Mouse (Mus musculus): ENCODE measurements around the gene Apbb1. TPM values are rescaled to one million over a fixed set of nuclear protein-coding genes. Genes with fewer than 3 reads are reported as not detected.

Gene Apbb1
- total RNA-seq, 2 experiments from 2014 or later = 0.56 TPM; not detected in 1

DNA sequence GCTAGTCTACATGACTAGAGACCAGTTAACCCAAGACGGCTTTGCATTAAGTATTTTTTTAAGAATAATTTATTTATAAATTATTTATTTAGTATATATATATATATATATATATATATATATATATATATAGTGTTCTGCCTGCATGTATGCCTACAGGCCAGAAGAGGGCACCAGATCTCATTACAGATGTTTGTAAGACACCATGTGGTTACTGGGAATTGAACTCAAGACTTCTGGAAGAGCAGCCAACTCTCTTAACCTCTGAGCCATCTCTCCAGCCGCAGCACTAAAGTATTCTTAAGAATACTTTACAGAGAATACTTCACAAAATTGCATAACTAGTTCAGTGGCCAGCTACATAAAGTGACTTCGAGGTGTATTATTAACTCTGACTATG is 47.3 kb downstream of the Apbb1 start:
- no peak for ATAC-seq (replicated peaks; ENCODE audit: low FRiP score, low TSS enrichment, poor library complexity, severe bottlenecking)

DNA sequence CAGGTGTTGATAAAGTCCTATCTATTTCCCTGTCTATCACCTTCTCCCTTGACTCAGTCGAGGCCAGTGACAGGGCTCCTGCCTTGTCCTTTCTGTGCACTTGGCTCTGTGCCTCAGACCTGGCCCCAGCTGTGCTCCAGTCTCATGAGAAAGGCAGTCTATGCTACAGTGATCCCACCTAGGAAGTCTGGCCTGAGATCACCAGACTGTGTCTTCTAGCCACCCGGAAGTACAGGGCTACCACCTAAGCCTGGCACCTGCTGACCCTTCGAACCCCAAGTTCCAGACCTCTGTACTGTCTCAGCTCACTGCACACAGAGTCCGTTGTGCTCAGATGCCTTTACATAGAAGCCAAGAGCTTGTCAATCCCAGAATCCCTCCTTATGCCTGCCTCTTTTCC is 53.4 kb downstream of the Apbb1 start:
- no peak; the same call in 1 of the 2 replicates for ATAC-seq (replicated peaks; ENCODE audit: low FRiP score, low TSS enrichment, poor library complexity, severe bottlenecking)

DNA sequence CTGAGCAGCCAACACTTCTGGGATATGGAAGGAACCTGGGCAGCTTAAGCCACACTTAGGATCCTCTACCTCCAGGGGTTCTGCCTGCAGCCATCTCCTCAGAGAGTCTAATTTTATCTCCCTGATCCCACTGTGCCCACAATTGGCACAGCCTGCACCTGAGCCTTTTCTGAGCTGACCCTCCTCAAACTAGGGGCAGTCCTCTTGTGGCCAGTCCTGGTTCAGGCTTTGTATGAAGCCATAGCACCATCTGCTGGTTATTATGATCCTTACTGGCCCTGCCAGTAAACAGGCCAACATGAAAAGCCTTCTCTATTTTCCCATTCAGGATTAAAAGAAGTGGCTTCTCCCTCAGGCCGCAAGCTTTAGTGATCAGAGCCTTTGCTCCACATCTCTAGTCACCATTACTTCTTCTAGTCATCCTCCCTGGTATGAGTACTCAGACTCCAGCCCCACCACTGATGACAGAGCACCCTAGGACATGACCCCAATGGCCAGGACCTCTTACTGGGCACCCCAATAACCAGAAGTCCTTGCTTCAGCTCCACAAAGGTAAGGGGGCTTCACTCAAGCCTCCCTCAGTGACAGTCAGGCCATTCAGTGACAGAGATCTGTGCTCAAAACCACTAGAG is 54.0 kb downstream of the Apbb1 start:
- peak; percentile 75 for ATAC-seq (replicated peaks; ENCODE audit: low FRiP score, low TSS enrichment, poor library complexity, severe bottlenecking)

DNA sequence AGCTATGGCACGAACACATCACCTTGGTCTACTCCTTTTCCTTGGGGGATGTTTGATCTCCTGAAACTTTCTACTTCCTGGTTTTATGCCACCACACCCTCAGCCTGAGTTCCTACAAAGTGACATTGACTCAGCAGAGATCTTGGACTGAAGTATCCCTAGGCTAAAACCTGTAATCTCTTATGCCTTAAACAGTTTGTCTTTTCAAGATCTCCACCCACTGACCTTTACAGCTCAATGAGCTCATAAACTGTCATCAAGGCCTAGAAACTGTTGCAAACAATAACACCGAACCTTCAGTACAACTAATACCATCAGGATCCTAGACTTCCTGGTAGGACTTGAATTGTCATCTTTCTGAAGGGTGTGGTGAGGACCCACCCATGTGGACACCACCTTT is 57.2 kb downstream of the Apbb1 start:
- no peak for ATAC-seq (replicated peaks; ENCODE audit: low FRiP score, low TSS enrichment, poor library complexity, severe bottlenecking)

DNA sequence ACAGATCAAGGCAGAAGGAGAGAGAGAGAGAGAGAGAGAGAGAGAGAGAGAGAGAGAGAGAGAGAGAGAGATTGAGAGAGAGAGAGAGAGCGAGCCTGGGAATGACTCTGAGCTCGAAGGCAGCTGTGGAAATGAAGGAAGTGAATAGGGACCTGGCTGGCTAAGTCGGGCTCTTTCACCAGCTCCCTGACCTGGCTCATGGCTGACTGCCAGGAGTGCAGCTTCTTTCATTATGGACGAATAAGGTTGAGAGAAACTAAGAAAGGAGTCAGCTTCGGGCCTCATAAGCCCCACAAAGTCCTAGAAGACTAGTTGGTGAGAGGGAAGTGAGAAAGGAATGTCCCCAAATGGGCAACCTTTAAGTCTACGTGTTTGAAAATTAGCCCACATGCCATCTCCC is 61.3 kb downstream of the Apbb1 start:
- no peak for ATAC-seq (replicated peaks; ENCODE audit: low FRiP score, low TSS enrichment, poor library complexity, severe bottlenecking)

DNA sequence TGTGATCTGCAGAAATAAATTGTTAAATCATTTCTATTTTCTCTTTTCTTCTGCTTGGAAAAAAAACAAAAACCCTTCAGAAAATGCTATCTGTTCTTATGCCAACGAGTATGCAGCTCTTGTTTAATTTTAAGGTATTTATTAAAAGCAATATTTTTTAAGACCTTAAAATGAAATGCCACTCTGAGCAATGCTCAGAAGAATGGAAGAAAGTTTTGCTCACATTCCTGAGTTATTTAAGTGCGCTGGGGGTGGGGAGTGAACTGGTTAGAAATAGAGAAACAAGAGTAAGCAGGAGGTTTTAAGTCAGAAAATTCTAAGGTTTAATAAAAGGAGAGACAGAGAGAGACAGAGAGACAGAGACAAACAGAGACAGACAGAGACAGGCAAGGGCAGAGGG is 61.7 kb downstream of the Apbb1 start:
- ATAC-seq (replicated peaks; ENCODE audit: low FRiP score, low TSS enrichment, poor library complexity, severe bottlenecking) = no peak

DNA sequence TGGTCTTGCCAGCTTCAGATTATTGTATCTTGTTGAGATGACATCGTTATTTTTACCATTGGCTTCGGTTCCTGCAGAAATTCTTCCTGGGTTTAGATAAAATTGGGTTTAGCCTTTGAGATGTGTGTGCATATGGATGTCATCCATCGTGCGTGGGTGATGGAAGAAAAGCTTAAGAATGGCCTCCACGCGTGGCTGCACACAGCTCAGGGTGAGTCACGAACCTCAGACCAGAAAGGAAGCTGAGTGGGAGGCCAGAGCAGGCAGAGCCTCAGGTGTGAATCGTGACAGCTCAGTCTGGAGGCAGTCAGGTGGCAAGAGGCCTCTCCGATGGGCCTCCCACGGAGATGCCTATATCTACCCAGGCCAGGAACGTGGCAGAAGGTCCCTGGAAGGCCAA is 62.1 kb downstream of the Apbb1 start:
- ATAC-seq (replicated peaks; ENCODE audit: low FRiP score, low TSS enrichment, poor library complexity, severe bottlenecking) = no peak

DNA sequence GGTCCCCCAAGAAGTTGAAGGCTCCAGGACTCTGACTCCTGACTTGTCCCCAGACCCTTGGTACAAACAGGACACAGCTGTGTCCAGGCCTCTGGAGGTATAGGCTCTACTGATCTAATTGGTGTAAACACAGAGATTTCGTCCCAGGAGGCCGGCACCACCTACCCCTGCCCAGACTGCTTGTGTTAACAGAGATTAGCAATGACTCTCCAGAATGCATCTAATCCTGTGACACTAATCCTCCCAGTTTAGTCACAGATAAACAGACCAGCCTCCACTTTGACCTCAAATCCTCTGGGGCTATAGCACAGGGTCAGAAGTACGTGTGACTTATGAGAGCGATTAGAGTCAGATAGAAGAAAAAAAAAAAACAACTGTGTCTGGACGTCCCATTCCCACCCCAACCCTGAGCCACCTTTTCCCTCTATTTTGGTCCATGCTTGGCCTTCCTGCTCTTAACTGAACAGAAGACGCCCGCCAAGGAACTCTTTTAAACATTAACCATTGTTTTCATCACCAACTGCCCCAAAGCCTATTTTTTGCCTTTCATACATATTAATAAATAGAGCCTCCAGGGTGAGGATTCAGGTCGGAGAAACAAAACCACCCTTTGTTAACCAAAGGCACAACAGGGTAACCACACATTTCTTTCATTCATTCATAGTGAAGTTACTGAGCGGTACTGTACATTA is 64.6 kb downstream of the Apbb1 start:
- ATAC-seq (replicated peaks; ENCODE audit: low FRiP score, low TSS enrichment, poor library complexity, severe bottlenecking) = no peak

DNA sequence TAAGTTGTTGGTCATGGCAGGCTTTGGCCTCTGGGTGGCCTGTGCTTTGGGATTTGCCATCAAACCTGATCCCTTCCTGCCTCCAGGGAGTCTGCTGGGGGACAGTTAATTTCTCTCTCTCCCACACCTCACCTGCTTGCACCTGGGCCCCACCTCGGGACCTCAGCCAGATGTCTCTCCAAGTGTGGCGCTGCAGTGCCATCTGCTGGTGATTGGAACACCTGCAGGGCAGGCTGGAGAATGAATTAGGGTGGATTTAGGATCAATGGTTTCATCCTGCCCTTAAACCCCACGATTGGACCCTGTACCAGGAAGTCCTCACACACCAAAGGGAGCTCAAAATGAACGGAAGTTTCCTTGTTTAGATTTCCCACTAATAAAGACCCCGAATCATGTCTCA is 66.3 kb downstream of the Apbb1 start:
- peak; percentile 95 for ATAC-seq (replicated peaks; ENCODE audit: low FRiP score, low TSS enrichment, poor library complexity, severe bottlenecking)

DNA sequence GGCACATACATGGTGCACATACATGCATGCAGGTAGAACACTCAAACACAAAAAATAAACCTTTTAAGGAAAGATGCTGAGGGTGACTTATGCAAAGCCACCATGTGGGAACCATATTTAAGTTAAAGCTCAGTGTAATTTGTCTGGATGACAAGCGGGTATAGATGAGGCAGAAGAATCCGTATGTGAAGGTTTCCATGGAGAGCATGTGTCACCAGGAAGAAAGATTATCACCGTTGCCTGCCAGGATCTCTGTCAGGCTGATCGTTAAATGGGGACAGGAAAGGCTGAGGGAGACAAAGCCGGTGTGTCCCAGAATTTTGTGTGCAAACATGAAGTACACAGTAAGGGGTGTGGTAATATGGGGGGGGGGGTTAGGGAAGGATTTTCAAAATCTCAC is 66.9 kb downstream of the Apbb1 start:
- no peak for ATAC-seq (replicated peaks; ENCODE audit: low FRiP score, low TSS enrichment, poor library complexity, severe bottlenecking)

DNA sequence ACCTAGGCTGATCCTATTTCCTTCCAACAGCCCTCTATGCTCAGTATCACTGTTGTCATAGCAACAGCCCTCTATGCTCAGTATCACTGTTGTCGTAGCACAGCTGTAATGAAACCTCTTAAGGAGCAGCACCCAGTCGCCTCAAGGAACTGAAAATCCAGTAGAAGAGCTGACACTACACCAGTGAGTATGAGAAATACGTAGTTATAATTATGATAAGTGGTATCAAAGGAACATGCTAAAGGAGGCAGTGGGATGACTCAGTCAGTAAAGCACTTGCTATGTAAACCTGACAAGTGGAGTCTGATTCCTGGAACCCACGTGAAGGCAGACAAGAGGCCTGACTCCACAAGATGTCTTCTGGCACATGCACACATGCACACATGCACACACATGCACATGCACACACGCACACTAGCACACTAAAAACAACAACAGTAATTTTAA is 67.6 kb downstream of the Apbb1 start:
- no peak for ATAC-seq (replicated peaks; ENCODE audit: low FRiP score, low TSS enrichment, poor library complexity, severe bottlenecking)

DNA sequence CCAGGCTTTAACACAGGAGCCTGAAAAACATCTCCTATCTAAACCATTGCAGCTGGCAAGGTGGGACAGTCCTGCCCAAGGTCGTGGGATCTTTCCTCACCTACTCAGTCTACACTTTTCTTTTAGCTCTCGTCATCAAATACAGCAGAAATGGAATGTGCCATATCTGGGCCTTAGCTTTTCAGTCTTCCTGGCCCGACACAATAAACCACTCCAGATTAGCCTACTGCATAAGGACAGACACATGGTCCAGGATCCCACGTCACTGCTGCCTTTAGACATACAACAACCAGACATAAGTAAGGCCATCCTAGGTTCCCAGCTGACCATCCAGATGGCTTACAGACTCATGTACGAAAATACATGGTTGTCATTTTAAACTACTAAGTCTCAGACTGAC is 71.3 kb downstream of the Apbb1 start:
- ATAC-seq (replicated peaks; ENCODE audit: low FRiP score, low TSS enrichment, poor library complexity, severe bottlenecking) = no peak

Other genes with a start within 250 kb of the Apbb1 start
- gene Olfr690, start 247.5 kb downstream of the Apbb1 start, total RNA-seq (2014; fragmentation: Nextera tagmentation) = not detected in 2 replicates
- not detected in 2 replicates for gene Olfr690, start 247.5 kb downstream of the Apbb1 start, total RNA-seq (2017)
- gene Olfr691, start 239.4 kb downstream of the Apbb1 start, total RNA-seq (2014; fragmentation: Nextera tagmentation) = not detected in 2 replicates
- gene Olfr691, start 239.4 kb downstream of the Apbb1 start, total RNA-seq (2017) = not detected in 2 replicates
- not detected in 2 replicates for gene Olfr692, start 213.4 kb downstream of the Apbb1 start, total RNA-seq (2014; fragmentation: Nextera tagmentation)
- not detected in 2 replicates for gene Olfr692, start 213.4 kb downstream of the Apbb1 start, total RNA-seq (2017)
- gene Gm5901, start 206.6 kb downstream of the Apbb1 start, total RNA-seq (2014; fragmentation: Nextera tagmentation) = not detected in 2 replicates
- not detected in 2 replicates for gene Gm5901, start 206.6 kb downstream of the Apbb1 start, total RNA-seq (2017)
- 24.6 and 31.9 TPM in 2 replicates for gene Fam160a2, start 181.6 kb downstream of the Apbb1 start, total RNA-seq (2014; fragmentation: Nextera tagmentation)
- 9.8 and 15.1 TPM in 2 replicates for gene Fam160a2, start 181.6 kb downstream of the Apbb1 start, total RNA-seq (2017)
- gene Cnga4, start 177.1 kb downstream of the Apbb1 start, total RNA-seq (2014; fragmentation: Nextera tagmentation) = not detected in 2 replicates
- gene Cnga4, start 177.1 kb downstream of the Apbb1 start, total RNA-seq (2017) = not detected in 2 replicates
- not detected in 2 replicates for gene Cckbr, start 155.9 kb downstream of the Apbb1 start, total RNA-seq (2014; fragmentation: Nextera tagmentation)
- not detected in 2 replicates for gene Cckbr, start 155.9 kb downstream of the Apbb1 start, total RNA-seq (2017)
- gene Cavin3, start 99.4 kb downstream of the Apbb1 start, total RNA-seq (2014; fragmentation: Nextera tagmentation) = not detected in 2 replicates
- 0.61 and 0.75 TPM in 2 replicates for gene Cavin3, start 99.4 kb downstream of the Apbb1 start, total RNA-seq (2017)
- gene Smpd1, start 27.3 kb downstream of the Apbb1 start, total RNA-seq (2014; fragmentation: Nextera tagmentation) = 17.5 and 17.6 TPM in 2 replicates
- 17.1 and 20.1 TPM in 2 replicates for gene Smpd1, start 27.3 kb downstream of the Apbb1 start, total RNA-seq (2017)
- gene Hpx, start 18.5 kb upstream of the Apbb1 start, total RNA-seq (2014; fragmentation: Nextera tagmentation) = not detected in 2 replicates
- not detected in 2 replicates for gene Hpx, start 18.5 kb upstream of the Apbb1 start, total RNA-seq (2017)
- gene Trim3, start 51.9 kb upstream of the Apbb1 start, total RNA-seq (2014; fragmentation: Nextera tagmentation) = 12.0 and 13.4 TPM in 2 replicates
- gene Trim3, start 51.9 kb upstream of the Apbb1 start, total RNA-seq (2017) = 0.84 and 3.5 TPM in 2 replicates
- gene Timm10b, start 58.4 kb upstream of the Apbb1 start, total RNA-seq (2014; fragmentation: Nextera tagmentation) = 61.3 and 68.5 TPM in 2 replicates
- 56.7 and 98.8 TPM in 2 replicates for gene Timm10b, start 58.4 kb upstream of the Apbb1 start, total RNA-seq (2017)
- 32.1 and 35.3 TPM in 2 replicates for gene Arfip2, start 58.8 kb upstream of the Apbb1 start, total RNA-seq (2014; fragmentation: Nextera tagmentation)
- 58.9 and 67.3 TPM in 2 replicates for gene Arfip2, start 58.8 kb upstream of the Apbb1 start, total RNA-seq (2017)
- gene Gm45799, start 58.9 kb upstream of the Apbb1 start, total RNA-seq (2014; fragmentation: Nextera tagmentation) = 0.15 and 6.2 TPM in 2 replicates
- 5.2 TPM in 1 of 2 replicates, not detected in the other for gene Gm45799, start 58.9 kb upstream of the Apbb1 start, total RNA-seq (2017)
- 0.47 and 0.90 TPM in 2 replicates for gene Dnhd1, start 69.2 kb upstream of the Apbb1 start, total RNA-seq (2014; fragmentation: Nextera tagmentation)
- 0.19 and 0.76 TPM in 2 replicates for gene Dnhd1, start 69.2 kb upstream of the Apbb1 start, total RNA-seq (2017)
- gene Ilk, start 154.9 kb upstream of the Apbb1 start, total RNA-seq (2014; fragmentation: Nextera tagmentation) = 134 and 140 TPM in 2 replicates
- gene Ilk, start 154.9 kb upstream of the Apbb1 start, total RNA-seq (2017) = 117 and 130 TPM in 2 replicates
- gene Rrp8, start 155.7 kb upstream of the Apbb1 start, total RNA-seq (2014; fragmentation: Nextera tagmentation) = 46.4 and 52.3 TPM in 2 replicates
- 42.7 and 85.2 TPM in 2 replicates for gene Rrp8, start 155.7 kb upstream of the Apbb1 start, total RNA-seq (2017)
- gene Taf10, start 162.7 kb upstream of the Apbb1 start, total RNA-seq (2014; fragmentation: Nextera tagmentation) = 333 and 378 TPM in 2 replicates
- gene Taf10, start 162.7 kb upstream of the Apbb1 start, total RNA-seq (2017) = 181 and 219 TPM in 2 replicates
- 80.7 and 98.6 TPM in 2 replicates for gene Tpp1, start 170.6 kb upstream of the Apbb1 start, total RNA-seq (2014; fragmentation: Nextera tagmentation)
- 26.8 and 37.9 TPM in 2 replicates for gene Tpp1, start 170.6 kb upstream of the Apbb1 start, total RNA-seq (2017)
- not detected in 2 replicates for gene Dchs1, start 206.0 kb upstream of the Apbb1 start, total RNA-seq (2014; fragmentation: Nextera tagmentation)
- not detected in 2 replicates for gene Dchs1, start 206.0 kb upstream of the Apbb1 start, total RNA-seq (2017)
- 144 and 184 TPM in 2 replicates for gene Mrpl17, start 229.4 kb upstream of the Apbb1 start, total RNA-seq (2014; fragmentation: Nextera tagmentation)
- 31.6 and 60.6 TPM in 2 replicates for gene Mrpl17, start 229.4 kb upstream of the Apbb1 start, total RNA-seq (2017)

Measured in megakaryocyte-erythroid progenitor cell, adult 5-6 weeks (primary cell).